Mouse (Mus musculus): ENCODE measurements around the gene Ackr1. TPM values are rescaled to one million over a fixed set of nuclear protein-coding genes. Genes with fewer than 3 reads are reported as not detected.

The Ackr1 gene
- polyA plus RNA-seq (2012; rRNA removed) = 7.9 and 11.1 TPM in 2 replicates

DNA sequence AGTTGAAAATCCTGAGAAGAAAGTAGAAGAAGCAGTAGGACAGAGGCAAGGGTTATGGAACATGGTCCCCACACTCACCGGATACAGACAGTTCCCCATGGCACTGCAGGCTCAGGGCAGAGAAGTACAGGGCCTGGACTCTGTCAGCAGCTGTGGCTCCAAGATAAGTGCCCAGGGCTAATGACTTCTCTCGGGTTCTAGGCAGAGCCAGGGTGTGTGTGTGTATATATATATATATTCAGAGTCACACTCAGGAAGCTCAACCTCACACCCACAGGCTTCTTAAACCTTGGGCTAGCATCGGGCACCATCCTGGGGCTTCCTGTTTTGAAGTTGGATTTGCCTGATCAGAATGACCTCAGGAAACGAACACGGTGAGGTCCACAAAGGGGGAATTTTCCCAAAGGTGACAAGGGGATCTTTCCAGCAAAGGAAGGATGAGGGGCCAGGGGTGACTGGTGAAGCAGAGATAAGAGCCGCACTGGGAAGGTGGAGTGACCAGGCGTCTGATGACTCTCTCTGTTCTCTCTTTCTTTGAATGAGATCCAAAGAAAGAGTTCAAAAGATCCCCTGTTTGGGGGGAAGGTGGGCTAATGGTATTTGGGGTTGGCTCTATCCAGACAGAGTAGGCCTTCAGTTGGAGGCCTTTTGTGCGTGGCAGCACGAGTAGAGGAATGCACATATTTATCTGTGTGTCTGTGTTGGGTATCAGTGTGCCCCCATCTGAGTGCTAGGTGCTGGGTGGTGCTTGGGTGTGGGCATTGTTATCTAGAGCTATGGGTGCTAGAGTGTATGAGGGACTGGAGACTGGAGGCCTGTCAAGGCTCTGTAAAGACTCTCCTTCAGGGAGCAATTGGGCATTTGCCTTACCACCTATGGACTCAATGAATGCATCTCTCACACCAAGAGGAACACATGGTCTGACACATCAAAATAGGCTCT, at the start of gene Ackr1:
Gene Ackr1 (minus strand): TSS at position 439 of the 942 bp plus-strand sequence.
- 60% methylated on average over 9 of the region's 9 CpGs for WGBS

DNA sequence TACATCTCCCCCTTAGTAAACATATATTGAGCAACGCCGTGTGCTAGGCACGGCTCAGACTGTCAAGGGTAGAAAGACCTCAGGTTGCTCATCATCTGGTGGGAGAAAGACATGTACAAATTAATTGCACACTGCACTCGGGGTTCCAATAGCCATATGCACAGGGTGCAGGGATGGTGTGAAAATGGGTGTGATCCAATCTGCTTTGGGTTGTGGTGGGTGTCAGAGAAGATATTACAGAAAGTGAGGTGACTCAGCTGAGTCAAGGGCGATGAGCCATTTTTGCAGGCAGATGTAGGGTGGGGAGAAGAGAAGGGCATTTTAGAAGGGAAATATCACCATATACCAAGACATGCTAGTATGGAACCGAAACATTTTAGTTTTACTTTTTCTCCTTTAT, 47.9 kb upstream of the Ackr1 start:
- TF ChIP-seq CTCF (IDR thresholded peaks at IDR 0.05; ENCODE audit: extremely low read depth, insufficient read length, insufficient replicate concordance, low read depth, low read length) = no peak
- no peak for TF ChIP-seq POLR2A (IDR thresholded peaks at IDR 0.05; ENCODE audit: low read depth, low read length)
- no peak overlapping the region for H3K4me3 ChIP-seq (ENCODE audit: low read depth, low read length)
- no peaks in the 10 kb centered on the region for H3K4me1 ChIP-seq (ENCODE audit: control insufficient read depth, insufficient read depth, insufficient read length, low read length)
- no peaks in the 10 kb centered on the region for H3K27me3 ChIP-seq (ENCODE audit: control insufficient read depth, insufficient read depth, low read length)
- H3K36me3 ChIP-seq (ENCODE audit: control insufficient read depth, insufficient read depth, low read length) = no peaks in the 10 kb centered on the region
- H3K27ac ChIP-seq (ENCODE audit: insufficient read depth, low read depth, low read length) = no peak overlapping the region
- WGBS = 87% methylated on average over 6 of the region's 6 CpGs

More for the DNA sequence above, at the start of gene Ackr1:
- H3K4me1 ChIP-seq (ENCODE audit: control insufficient read depth, insufficient read depth, insufficient read length, low read length) = no peaks in the 10 kb centered on the region
- H3K36me3 ChIP-seq (ENCODE audit: control insufficient read depth, insufficient read depth, low read length) = no peaks in the 10 kb centered on the region
- TF ChIP-seq POLR2A (IDR thresholded peaks at IDR 0.05; ENCODE audit: low read depth, low read length) (no peak), CTCF (IDR thresholded peaks at IDR 0.05; ENCODE audit: extremely low read depth, insufficient read length, insufficient replicate concordance, low read depth, low read length) (no peak)
- no peaks in the 10 kb centered on the region for H3K27me3 ChIP-seq (ENCODE audit: control insufficient read depth, insufficient read depth, low read length)
- H3K27ac ChIP-seq (ENCODE audit: insufficient read depth, low read depth, low read length) = no peak within 1 kb of the TSS
- no peak within 1 kb of the TSS for H3K4me3 ChIP-seq (ENCODE audit: low read depth, low read length)

DNA sequence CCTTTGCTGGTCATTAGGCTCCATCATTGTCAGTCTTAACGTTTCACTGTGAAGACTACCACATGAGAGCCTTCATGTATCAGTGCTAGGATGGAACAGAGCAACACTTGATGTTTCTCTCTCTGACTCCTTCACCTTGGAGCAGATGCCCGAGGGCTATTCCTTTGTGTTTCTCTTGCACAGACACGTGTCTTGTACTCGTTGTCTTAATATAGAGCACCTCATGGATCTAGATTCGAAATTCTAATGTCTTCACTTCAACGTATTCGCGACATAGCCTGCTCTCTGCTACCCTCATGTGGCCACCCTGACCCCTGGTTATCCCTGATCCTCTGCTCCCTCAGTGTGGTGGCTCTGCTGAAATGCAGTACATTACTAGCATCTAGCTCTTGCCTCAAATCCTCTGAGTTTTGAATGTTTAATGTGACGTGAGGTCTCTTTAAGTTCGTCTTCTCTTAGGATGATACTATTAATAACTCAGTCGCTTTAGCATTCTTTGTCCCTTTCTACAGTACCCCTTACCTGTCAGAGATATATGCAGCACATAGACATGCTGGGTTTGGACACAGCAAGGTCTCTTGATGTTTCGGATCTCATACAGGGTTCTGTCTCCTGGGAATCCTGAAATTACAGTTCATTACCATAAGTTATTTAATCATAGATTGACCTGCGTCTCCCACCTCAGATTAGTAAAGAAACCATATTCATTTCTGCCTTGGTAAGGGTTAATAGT, 44.0 kb upstream of the Ackr1 start:
- Histone ChIP-seq H3K36me3 (ENCODE audit: control insufficient read depth, insufficient read depth, low read length) (no peaks in the 10 kb centered on the region), H3K27me3 (ENCODE audit: control insufficient read depth, insufficient read depth, low read length) (no peaks in the 10 kb centered on the region), H3K4me1 (ENCODE audit: control insufficient read depth, insufficient read depth, insufficient read length, low read length) (no peaks in the 10 kb centered on the region), H3K27ac (ENCODE audit: insufficient read depth, low read depth, low read length) (no peak overlapping the region), H3K4me3 (ENCODE audit: low read depth, low read length) (no peak overlapping the region)
- peak; percentile 50; the same call in 1 of the 2 replicates for TF ChIP-seq CTCF (IDR thresholded peaks at IDR 0.05; ENCODE audit: extremely low read depth, insufficient read length, insufficient replicate concordance, low read depth, low read length)
- TF ChIP-seq POLR2A (IDR thresholded peaks at IDR 0.05; ENCODE audit: low read depth, low read length) = no peak
- 30% methylated on average over 13 of the region's 13 CpGs for WGBS

DNA sequence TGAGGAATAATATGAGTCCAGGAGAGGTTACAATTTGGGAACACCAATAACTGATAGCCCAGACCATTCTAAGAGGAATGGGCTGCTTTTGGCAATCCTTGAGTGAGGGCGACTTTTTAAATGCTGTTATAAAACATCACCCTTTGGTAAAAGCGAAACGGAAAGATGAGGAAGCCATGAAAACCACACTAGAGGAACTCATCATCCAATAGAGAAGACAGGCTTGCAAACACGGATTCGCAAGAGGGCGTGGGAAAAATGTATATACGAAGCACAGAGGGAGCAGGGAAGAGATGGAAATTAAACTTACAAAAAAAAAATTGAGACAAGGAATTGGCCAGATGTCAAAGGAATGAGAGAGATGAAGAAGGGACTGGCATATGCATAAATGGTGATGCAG, 40.5 kb upstream of the Ackr1 start:
- TF ChIP-seq POLR2A (IDR thresholded peaks at IDR 0.05; ENCODE audit: low read depth, low read length) (no peak), CTCF (IDR thresholded peaks at IDR 0.05; ENCODE audit: extremely low read depth, insufficient read length, insufficient replicate concordance, low read depth, low read length) (no peak)
- Histone ChIP-seq H3K4me3 (ENCODE audit: low read depth, low read length) (no peak overlapping the region), H3K27me3 (ENCODE audit: control insufficient read depth, insufficient read depth, low read length) (no peaks in the 10 kb centered on the region), H3K27ac (ENCODE audit: insufficient read depth, low read depth, low read length) (no peak overlapping the region), H3K36me3 (ENCODE audit: control insufficient read depth, insufficient read depth, low read length) (no peaks in the 10 kb centered on the region), H3K4me1 (ENCODE audit: control insufficient read depth, insufficient read depth, insufficient read length, low read length) (no peaks in the 10 kb centered on the region)
- WGBS = 74% methylated on average over 7 of the region's 7 CpGs

DNA sequence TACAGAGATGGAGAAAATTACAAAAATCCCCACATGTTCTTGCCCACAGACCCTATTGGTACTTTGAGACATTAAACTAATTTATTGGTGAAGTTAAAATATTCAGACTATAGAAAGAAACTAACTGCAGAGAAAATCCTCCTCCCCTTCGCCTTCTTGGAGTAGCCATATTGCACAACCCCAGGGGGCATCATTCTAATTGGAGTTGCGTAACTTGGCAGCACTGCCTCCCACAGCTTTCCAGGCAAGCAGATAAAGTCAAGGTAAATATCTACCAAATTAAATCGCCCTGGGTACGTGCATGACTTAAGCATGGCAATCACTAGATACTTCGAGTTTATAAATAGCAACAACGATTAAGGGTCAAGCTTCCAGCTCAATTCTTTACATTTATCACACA, 38.0 kb upstream of the Ackr1 start:
- Histone ChIP-seq H3K4me3 (ENCODE audit: low read depth, low read length) (no peak overlapping the region), H3K27me3 (ENCODE audit: control insufficient read depth, insufficient read depth, low read length) (peaks cover 10% of the 10 kb centered on the region)
- 70% methylated on average over 6 of the region's 6 CpGs for WGBS

DNA sequence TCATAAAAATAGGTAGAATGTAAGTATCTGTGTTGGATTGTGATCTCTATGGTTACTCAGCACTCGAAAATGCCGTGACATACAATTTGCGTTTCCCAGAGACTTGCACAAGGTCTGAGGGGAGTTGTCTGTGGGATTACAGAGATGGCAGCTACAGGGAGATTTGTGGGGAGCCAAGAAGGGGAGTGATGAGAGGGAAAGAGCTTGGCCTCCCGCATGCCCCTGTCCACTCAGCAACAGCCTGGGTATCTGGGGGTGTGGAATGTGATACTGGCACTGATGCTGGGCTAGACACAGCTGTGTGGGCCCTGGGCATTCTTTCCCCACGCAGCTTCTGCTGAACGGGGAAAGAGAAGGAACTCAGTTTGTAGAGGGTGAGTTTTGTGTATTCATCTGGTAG, 36.9 kb upstream of the Ackr1 start:
- H3K4me1 ChIP-seq (ENCODE audit: control insufficient read depth, insufficient read depth, insufficient read length, low read length) = no peaks in the 10 kb centered on the region
- 69% methylated on average over 6 of the region's 6 CpGs for WGBS
- no peak overlapping the region for H3K27ac ChIP-seq (ENCODE audit: insufficient read depth, low read depth, low read length)
- H3K36me3 ChIP-seq (ENCODE audit: control insufficient read depth, insufficient read depth, low read length) = no peaks in the 10 kb centered on the region
- no peak overlapping the region for H3K4me3 ChIP-seq (ENCODE audit: low read depth, low read length)
- peaks cover 16% of the 10 kb centered on the region for H3K27me3 ChIP-seq (ENCODE audit: control insufficient read depth, insufficient read depth, low read length)
- TF ChIP-seq POLR2A (IDR thresholded peaks at IDR 0.05; ENCODE audit: low read depth, low read length) = no peak
- no peak for TF ChIP-seq CTCF (IDR thresholded peaks at IDR 0.05; ENCODE audit: extremely low read depth, insufficient read length, insufficient replicate concordance, low read depth, low read length)

More for the DNA sequence above, 38.0 kb upstream of the Ackr1 start:
- H3K27ac ChIP-seq (ENCODE audit: insufficient read depth, low read depth, low read length) = no peak overlapping the region
- no peak for TF ChIP-seq POLR2A (IDR thresholded peaks at IDR 0.05; ENCODE audit: low read depth, low read length)
- no peak for TF ChIP-seq CTCF (IDR thresholded peaks at IDR 0.05; ENCODE audit: extremely low read depth, insufficient read length, insufficient replicate concordance, low read depth, low read length)
- H3K36me3 ChIP-seq (ENCODE audit: control insufficient read depth, insufficient read depth, low read length) = no peaks in the 10 kb centered on the region
- no peaks in the 10 kb centered on the region for H3K4me1 ChIP-seq (ENCODE audit: control insufficient read depth, insufficient read depth, insufficient read length, low read length)

DNA sequence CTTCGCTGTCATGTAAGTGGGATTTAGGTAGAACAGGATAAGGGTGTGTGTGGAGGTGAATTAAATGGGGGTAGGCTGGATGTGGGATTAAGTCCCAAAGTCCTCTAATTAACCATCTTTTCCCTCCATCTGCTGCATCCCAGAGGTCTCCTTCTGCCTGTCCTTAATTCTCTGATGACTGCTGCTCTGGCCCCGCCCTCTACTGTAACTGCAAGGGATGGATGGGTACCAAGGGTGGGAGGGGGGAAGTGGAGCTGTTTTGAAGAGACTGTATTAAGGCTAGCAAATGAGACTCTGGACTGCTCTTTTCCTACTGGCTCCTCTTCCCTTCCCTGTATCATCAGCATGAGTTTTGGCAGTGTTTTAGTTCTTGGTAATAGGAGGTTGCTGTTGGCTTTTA, 36.1 kb upstream of the Ackr1 start:
- H3K4me1 ChIP-seq (ENCODE audit: control insufficient read depth, insufficient read depth, insufficient read length, low read length) = no peaks in the 10 kb centered on the region
- peaks cover 16% of the 10 kb centered on the region for H3K27me3 ChIP-seq (ENCODE audit: control insufficient read depth, insufficient read depth, low read length)
- no peak overlapping the region for H3K27ac ChIP-seq (ENCODE audit: insufficient read depth, low read depth, low read length)
- no peaks in the 10 kb centered on the region for H3K36me3 ChIP-seq (ENCODE audit: control insufficient read depth, insufficient read depth, low read length)
- H3K4me3 ChIP-seq (ENCODE audit: low read depth, low read length) = no peak overlapping the region
- WGBS = 72% methylated on average over 2 of the region's 2 CpGs
- TF ChIP-seq CTCF (IDR thresholded peaks at IDR 0.05; ENCODE audit: extremely low read depth, insufficient read length, insufficient replicate concordance, low read depth, low read length) (no peak), POLR2A (IDR thresholded peaks at IDR 0.05; ENCODE audit: low read depth, low read length) (no peak)
